Mouse (Mus musculus) spleen, adult 2 months (tissue): ENCODE measurements around the gene Hmg20b.

ENCODE experiments used
- CTCF ChIP-seq: fragments of 200-500 bp; IDR thresholded peaks from 2 replicates; pipeline ENCODE4 v1.5.1; 2011; ENCODE audit warnings: mild to moderate bottlenecking, inconsistent platforms; ENCODE audit not compliant: insufficient read depth, insufficient read length, insufficient replicate concordance; ENCODE audit errors: extremely low read depth
- POLR2A ChIP-seq: fragments of 200-500 bp; IDR thresholded peaks from 2 replicates; pipeline ENCODE4 v1.6.1; 2011; ENCODE audit warnings: low read depth, low read length, inconsistent platforms

DNA sequence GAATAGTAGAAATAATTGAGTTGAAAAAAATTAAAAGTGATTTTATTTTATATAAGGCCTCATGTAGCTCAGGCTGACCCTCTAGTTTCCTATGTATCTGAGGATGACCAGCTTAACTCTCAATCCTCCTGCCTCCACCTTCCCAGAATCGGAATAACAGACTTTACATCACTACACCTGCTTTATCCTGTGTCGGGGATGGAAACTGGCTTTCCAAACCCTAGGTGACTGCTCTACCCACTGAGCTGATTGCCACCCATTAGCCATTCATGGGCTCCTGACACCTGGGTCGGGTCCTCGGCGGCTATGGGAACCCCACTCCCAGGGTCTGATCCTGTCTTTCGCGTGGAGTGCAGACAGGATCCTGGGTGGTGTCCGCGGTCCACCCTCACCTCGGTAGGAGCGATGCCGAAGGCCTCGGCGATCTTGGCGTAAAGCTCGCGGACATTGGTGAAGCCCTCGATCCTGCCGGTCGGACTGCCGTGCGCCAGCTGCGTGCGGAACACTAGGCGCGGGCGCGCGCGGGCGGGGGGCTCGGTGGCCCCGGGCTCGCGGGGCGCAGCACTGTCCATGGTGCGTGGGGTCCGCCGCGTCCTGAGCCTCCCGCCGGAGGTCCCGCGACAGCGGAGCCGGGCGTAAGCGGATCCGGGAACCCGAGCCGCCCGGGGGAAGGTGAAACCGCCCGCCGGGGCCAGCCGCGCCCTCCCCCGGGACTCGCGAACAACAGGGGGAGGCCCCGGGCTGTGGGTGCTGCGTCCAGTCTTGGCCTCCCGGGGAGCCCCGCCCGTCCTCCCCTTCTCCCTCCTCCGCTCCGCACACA lies 7.4 kb downstream of the Hmg20b start, which contains the start of gene Gipc3:
- TF ChIP-seq POLR2A (no peak), CTCF (no peak)
